Mouse (Mus musculus): Measurements from ENCODE around the gene Edaradd. TPM values are rescaled to one million over a fixed set of nuclear protein-coding genes. Genes with fewer than 3 reads are reported as not detected.
"Not testable (repeated sequence)": the region's sequence is repeated elsewhere in the genome, so short reads cannot be mapped to it uniquely, and the experiment has no call there.

Gene Edaradd
- polyA plus RNA-seq, 3 experiments from 2014 or later, result 0.71 to 2.1 (median 1.3) TPM

GRCm38 (mm10) chr13:12511189-12511965 lies 8.9 kb downstream of the Edaradd start:
- no peak for ATAC-seq

DNA sequence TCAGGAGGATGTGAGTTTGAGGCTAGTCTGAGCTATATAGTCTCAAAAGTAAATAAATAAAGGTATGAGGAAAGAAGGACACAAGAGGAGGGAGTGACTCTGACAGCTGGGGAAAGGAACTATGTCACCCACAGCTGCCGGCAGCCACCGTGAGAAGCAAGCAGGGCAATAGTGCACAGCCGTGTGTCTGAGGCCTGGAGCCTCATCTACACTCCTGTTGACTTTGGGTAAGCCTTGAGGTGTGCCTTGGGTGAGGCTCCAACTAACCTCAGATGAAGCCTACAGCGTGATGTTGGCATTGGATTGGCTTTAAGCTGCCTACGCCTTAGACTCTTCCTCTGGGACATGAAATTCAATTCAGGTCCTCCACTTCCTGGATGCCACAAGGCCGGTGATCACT lies 10.2 kb downstream of the Edaradd start:
- ATAC-seq, result no peak

- peak; percentile 98 for ATAC-seq
Observed at GRCm38 (mm10) chr13:12507426-12507825, 12.8 kb downstream of the Edaradd start.

DNA sequence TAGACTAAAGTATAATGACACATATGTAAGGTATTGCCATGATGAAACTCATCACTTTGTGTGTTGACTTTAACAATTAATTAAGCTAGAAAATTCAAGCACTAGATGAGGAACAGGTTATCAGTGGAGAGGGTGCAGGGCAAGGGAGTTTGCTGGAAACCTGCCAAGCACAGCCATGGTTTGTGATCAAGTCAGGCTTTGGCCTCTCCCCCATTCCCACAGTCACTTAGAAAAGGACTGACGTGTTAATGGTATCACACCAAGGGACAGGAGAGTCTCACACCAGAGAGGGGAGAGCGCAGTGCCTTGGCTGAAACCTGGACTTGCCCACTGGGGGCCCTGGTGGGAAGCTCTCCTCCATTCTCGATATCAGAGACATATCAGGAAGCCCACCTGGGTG lies 14.9 kb downstream of the Edaradd start:
- ATAC-seq, result no peak

- no peak for ATAC-seq
Observed at GRCm38 (mm10) chr13:12503238-12503751, 16.9 kb downstream of the Edaradd start.

DNA sequence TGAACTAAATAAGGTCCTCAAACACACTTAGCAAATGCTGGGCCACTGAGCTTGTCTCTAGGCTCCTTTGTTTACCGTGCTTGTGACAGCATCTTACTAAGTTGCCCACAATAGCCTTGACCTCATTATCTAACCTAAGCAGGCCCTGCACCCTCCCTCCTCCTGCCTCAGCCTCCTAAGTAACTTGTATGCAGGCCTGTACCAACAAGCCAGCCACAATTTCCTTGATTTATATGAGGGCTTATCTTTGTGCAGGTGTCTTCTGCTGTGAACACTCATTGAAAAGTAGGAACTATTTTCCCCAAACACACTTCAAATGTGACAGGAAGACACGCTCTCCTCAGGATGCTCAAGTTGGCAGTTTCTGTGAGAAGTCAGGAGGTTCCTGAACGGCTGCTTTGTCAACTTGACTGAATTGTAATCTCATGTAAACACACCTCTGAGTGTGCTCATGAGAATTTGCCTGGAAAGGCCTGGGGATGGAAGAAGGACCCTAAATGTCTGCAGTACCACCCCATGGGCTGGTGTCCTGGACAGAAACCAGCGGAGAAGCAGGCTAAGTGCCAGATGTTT lies 17.5 kb downstream of the Edaradd start:
- ATAC-seq, result no peak

GRCm38 (mm10) chr13:12499107-12499506 lies 21.1 kb downstream of the Edaradd start:
- no peak for ATAC-seq

- no peak for ATAC-seq
Observed at GRCm38 (mm10) chr13:12497809-12498208, 22.4 kb downstream of the Edaradd start.

DNA sequence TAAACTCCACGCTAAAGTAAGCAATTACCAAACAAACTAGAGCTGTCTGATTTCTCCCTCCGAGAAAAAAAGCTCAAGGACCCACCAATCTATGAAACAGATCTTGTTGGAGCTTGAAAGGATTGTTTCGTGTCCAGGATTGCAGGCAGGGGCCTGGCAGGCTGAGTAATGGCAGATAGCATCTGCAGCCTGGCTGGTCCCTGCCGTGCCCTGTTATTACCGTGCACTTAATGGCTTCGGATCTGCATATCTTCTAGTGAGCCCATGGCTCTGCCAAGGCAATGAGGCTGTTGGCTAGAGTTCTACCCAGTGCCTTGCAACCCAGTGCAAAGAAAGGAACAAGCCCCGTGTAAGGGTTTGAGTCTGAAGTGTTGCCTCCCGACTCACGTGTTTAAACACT lies 25.5 kb downstream of the Edaradd start:
- no peak for ATAC-seq

DNA sequence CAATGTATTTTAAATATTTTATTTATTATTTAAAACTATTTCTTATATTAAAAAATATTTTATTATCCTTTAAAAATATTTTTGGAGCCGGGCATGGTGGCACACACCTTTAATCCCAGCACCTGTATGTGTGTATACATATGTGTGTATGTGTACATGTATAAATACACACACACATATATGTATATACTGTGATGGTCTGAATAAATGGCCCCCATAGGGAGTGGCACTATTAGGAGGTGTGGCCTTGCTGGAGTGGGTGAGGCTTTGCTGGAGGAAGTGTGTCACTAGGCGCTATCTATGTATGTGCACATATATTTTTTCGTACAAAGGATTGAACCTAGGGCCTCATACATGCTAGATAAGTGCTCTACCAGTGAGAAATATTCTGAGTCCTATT lies 27.7 kb downstream of the Edaradd start:
- ATAC-seq, result no peak

GRCm38 (mm10) chr13:12485640-12486039 lies 34.6 kb downstream of the Edaradd start:
- ATAC-seq, result no peak

DNA sequence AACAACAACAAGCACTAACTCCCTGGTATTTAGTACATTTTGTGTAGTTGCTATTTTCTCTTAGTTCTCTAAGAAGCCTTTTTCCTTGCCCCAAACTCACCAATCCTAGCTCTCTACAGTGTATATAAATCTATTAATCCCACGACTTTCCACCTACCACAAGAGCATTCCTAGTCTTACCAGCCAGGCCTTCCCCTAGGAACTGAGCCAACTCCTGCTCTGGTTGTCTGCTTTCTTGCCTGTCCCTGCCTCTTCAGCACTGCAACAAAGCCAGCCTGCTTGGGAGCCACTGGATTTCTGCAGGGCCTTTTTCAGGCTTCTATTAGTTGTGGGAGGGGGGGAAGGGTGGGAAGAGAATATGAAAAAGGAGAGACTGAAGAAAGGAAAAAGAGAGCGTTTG lies 35.0 kb downstream of the Edaradd start:
- no peak for ATAC-seq

- no peak for ATAC-seq
Observed at GRCm38 (mm10) chr13:12479802-12480201, 40.4 kb downstream of the Edaradd start.

DNA sequence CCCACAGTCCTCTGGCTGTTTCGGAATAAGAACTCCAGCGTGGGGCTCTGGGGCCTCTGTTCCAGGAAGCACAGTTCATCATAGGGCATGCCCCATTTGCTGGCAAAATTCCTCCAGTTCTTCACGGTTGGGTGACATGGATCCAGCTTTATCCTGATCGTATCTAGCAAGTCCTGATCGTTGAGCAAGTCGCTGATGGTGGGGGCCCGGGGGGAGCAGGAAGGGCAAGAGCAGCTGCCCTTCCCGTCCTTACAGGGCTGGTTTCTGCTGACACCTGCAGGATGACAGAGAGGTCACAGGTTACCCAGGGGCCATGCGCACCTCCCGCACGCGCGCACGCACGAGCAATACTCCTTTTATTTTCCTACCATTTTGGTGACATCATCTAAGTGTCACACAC lies 41.9 kb downstream of the Edaradd start:
- ATAC-seq, result no peak

DNA sequence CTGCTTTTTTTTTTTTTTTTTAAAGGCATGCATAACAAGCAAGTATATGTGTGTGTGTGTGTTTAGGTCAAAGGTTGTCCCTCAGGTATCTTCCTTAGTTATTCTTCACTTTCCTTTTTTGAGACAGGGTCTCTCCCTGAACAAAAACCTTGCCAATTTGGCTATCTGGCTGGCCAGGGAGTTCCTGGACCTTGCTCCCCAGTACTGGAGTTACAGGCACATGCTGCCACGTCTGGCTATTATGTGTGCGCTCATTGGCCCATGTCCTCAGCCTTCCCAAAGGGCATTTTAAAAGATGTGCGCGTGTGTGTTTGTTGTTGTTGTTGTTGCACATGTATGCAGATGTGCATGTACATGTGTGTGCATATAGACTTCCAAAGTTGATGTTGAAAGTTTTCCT lies 43.4 kb downstream of the Edaradd start:
- ATAC-seq, result no peak

DNA sequence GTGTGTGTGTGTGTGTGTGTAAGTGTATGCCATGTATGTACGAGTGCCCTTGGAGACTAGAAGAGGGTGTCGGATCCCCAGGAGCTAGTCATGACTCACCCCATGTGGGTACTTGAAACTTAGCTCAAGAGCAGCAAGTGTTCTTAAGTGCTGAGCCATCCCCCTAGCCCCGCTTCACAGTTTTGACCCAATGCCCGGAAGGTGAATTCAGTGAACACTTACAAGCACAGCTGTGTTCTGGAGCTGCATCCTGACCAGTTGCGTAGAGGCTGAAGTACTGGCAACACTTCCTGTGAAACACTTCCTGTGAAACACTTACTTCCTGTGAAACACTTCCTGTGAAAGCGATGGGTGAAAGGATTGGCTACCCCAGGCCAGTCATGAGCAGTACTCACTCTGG lies 45.0 kb downstream of the Edaradd start:
- ATAC-seq, result peak; percentile 63

DNA sequence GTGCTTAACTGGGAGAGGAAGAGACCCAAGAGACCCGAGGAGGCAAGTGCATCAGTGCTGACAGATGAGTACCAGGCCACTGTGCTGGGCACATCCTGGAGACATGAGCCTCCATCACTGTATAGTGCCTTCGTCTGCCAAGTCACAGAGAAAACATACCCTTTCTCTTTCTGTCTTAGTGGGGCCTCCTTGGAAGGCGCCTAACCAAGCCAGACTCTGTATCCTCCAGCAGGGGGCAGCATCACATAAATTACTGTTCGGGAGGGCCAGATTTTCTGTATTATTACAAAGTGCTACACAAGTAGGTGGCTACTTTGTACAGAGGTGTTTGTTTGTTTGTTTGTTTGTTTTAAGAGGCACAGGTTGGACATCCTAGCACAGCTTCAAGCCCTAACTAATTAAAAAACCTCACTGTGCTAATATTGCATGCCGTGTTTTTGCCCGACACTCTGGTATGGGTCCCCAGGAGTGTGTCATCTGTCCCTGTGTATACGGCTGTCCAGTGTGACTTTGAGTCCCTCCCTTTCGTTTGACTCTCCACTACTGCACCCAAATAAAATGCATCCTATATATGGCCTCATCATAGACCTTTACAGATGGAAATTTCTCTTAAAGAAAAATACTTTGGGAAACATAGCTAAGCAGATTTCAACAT lies 46.4 kb downstream of the Edaradd start:
- peak; percentile 88 for ATAC-seq

- peak; percentile 76 for ATAC-seq
Observed at GRCm38 (mm10) chr13:12468488-12468887, 51.8 kb downstream of the Edaradd start.

GRCm38 (mm10) chr13:12464844-12465243 lies 55.4 kb downstream of the Edaradd start, which contains the start of gene Lgals8:
Gene Lgals8 (minus strand): TSS chr13:12464944.
- no peak for ATAC-seq

DNA sequence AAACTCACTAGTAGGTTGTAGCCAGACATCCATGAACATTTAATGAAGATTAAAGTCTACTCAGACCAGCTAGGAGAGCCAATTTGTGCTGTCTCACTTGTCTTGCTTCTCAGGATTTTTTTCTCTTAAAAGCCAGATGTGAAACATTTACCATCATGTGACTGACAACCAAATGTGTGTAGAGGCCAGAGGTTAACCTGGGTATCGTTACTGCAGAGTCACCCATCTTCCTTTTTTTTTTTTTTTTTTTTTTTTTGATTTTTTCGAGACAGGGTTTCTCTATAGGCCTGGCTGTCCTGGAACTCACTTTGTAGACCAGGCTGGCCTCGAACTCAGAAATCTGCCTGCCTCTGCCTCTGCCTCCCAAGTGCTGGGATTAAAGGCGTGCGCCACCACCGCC lies 56.1 kb downstream of the Edaradd start:
- ATAC-seq, result not testable (repeated sequence)

- ATAC-seq, result no peak
Observed at GRCm38 (mm10) chr13:12462623-12463022, 57.6 kb downstream of the Edaradd start.

- no peak for ATAC-seq
Observed at GRCm38 (mm10) chr13:12461730-12462119, 58.5 kb downstream of the Edaradd start.

DNA sequence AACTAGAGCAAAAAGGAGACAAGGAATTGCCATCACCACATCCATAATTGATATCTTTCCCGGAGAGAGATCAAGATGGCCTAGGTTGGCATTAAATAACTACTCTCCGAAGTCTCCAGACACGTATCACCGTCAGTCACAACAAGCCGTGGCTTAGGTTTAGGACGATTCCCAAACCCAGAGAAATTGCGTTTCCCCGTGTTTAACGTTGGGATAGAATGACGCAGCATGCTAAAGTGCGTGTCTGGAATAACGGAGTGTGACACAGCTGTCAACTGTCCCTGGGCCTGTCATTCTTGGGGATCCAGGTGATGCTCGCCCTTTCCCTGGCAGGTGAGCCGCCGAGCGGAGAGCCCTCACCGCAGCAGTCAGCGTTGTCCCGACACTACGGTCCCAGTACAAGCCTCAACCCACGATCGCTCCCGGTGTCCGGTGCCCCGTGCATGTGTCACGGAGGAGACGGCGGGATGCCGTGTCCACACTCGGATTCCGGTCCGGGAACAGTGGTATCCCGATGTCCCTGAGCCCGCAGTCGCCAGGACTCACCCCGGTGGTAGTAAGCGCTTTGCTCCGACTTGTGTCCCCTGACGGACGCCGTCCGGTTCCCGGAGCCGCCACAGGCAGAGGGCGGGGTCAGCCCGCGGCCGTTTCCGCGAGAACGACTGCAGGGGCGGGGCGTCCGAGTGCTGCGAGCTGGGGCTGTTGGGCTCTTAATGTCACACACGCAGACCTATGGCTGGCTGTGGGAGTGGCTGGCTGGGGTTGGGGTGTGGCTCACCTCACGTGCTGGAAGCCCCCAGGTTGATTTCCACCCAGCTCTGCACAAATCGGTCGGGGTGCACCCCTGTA lies 59.1 kb downstream of the Edaradd start:
- peak; percentile 84 for ATAC-seq

Measured in inflammation-experienced regulatory T-cells, adult 6 months (primary cell).